In genomic region chr9:89674014-89674618, GRCm38 (mm10) we compare ENCODE assay signal across 8 mouse cellular contexts. TPM values are rescaled to one million over a fixed set of nuclear protein-coding genes. Genes with fewer than 3 reads are reported as not detected.
DNase-seq lines count a peak whose midpoint lies in the region; ATAC-seq lines count a peak whose summit lies in the region.

No protein-coding gene starts in this region.

- H3K4me2 ChIP-seq in midbrain, embryonic 16.5 days (ENCODE audit: low read length), result no peak overlapping the region

- no peak overlapping the region for H3K27ac ChIP-seq in heart, embryonic 10.5 days
- H3K27ac ChIP-seq in midbrain, embryonic 16.5 days (ENCODE audit: low read length), result no peak overlapping the region

- peak; percentile 61 for DNase-seq in heart, adult 8-10 months (ENCODE audit: low spot score)
- no peak for DNase-seq in heart, embryonic 10.5 days (ENCODE audit: low spot score)
- DNase-seq in cerebellum, postnatal 10 days, result peak; percentile 92 to 96
- DNase-seq in frontal cortex, postnatal 36 days (ENCODE audit: low spot score in 2 of 2), result peak; percentile 82 to 88
- DNase-seq in kidney, adult 18-20 months, result peak; percentile 73
- DNase-seq in left cerebral cortex, postnatal 4 days, result peak; percentile 85
- DNase-seq in spleen, postnatal 36 days (ENCODE audit: low spot score in 2 of 2), result peak; percentile 31 to 52

- no peak overlapping the region for H3K4me3 ChIP-seq in heart, embryonic 10.5 days
- no peak overlapping the region for H3K4me3 ChIP-seq in midbrain, embryonic 16.5 days (ENCODE audit: low read depth, low read length)

- intact Hi-C loops in left cerebral cortex, postnatal 4 days (cut with DNase I), result loop anchor here (5.0 kb wide), 1 partner anchor 447 kb away; no protein-coding TSS in a partner anchor

- no peaks in the 10 kb centered on the region for H3K4me1 ChIP-seq in heart, embryonic 10.5 days
- no peaks in the 10 kb centered on the region for H3K4me1 ChIP-seq in midbrain, embryonic 16.5 days (ENCODE audit: control insufficient read depth, insufficient read depth, low read length)

- ATAC-seq in midbrain, embryonic 16.5 days, result peak; percentile 92

- no peaks in the 10 kb centered on the region for H3K36me3 ChIP-seq in heart, embryonic 10.5 days
- no peaks in the 10 kb centered on the region for H3K36me3 ChIP-seq in midbrain, embryonic 16.5 days (ENCODE audit: control insufficient read depth, insufficient read depth, low read length)

- H3K9ac ChIP-seq in midbrain, embryonic 16.5 days (ENCODE audit: low read depth, low read length), result no peak overlapping the region

- H3K27me3 ChIP-seq in heart, embryonic 10.5 days (ENCODE audit: insufficient read depth, poor library complexity, severe bottlenecking), result no peaks in the 10 kb centered on the region
- no peaks in the 10 kb centered on the region for H3K27me3 ChIP-seq in midbrain, embryonic 16.5 days (ENCODE audit: control insufficient read depth, insufficient read depth, low read depth, low read length)

- no peaks in the 10 kb centered on the region for H3K9me3 ChIP-seq in heart, embryonic 10.5 days
- no peaks in the 10 kb centered on the region for H3K9me3 ChIP-seq in midbrain, embryonic 16.5 days (replicated peaks; ENCODE audit: control insufficient read depth, low read length, poor library complexity, severe bottlenecking)

- WGBS in heart, embryonic 10.5 days, result 49% methylated on average over 3 of the region's 3 CpGs
- 59% methylated on average over 3 of the region's 3 CpGs for WGBS in midbrain, embryonic 16.5 days

RNA-seq across cellular contexts. Expression of gene Tmed3, which starts 30.8 kb away (rescaled TPM):
- total RNA-seq in heart, adult 8-10 months (2022), result 10 to 100 TPM; 21.9 to 30.3 (median 28.0) TPM
- 64.7 and 64.9 TPM in 2 replicates for polyA plus RNA-seq in heart, embryonic 10.5 days (2016; fragmentation: Nextera tagmentation; extraction: Ambion mirVana)
- total RNA-seq in left cerebral cortex, postnatal 4 days (2021), result 10 to 100 TPM; 25.0 to 25.9 TPM
- polyA plus RNA-seq in midbrain, embryonic 16.5 days (2015; fragmentation: Nextera tagmentation; extraction: Ambion mirVana), result 56.0 and 58.9 TPM in 2 replicates

RNA-seq across cellular contexts. Expression of gene Minar1, which starts 51.2 kb away (rescaled TPM):
- total RNA-seq in heart, adult 8-10 months (2022), result under 1 TPM in 3 of 4 experiments, not detected in 1; 0.03 to 0.06 (median 0.05) TPM
- polyA plus RNA-seq in heart, embryonic 10.5 days (2016; fragmentation: Nextera tagmentation; extraction: Ambion mirVana), result 0.12 and 0.36 TPM in 2 replicates
- 10 to 100 TPM; 22.6 to 26.9 TPM for total RNA-seq in left cerebral cortex, postnatal 4 days (2021)
- 2.3 TPM in 2 replicates for polyA plus RNA-seq in midbrain, embryonic 16.5 days (2015; fragmentation: Nextera tagmentation; extraction: Ambion mirVana)

Comparison
In these comparisons a context has a peak if more than half of its experiments do, and no peak if none do; other contexts are left out.
1. RNA of gene Minar1, which starts 51.2 kb away (total RNA-seq): 22.6 to 26.9 TPM in left cerebral cortex, postnatal 4 days; 0.03 to 0.06 TPM in heart, adult 8-10 months; every median in the first group is over 10 times any median in the second.